Mouse (Mus musculus) spleen, adult 2 months (tissue): ENCODE results near the gene Ptgds.

ENCODE experiments used
- CTCF ChIP-seq: fragments of 200-500 bp; IDR thresholded peaks from 2 replicates; pipeline ENCODE4 v1.5.1; 2011; ENCODE audit warnings: mild to moderate bottlenecking, inconsistent platforms; ENCODE audit not compliant: insufficient read depth, insufficient read length, insufficient replicate concordance; ENCODE audit errors: extremely low read depth
- POLR2A ChIP-seq: fragments of 200-500 bp; IDR thresholded peaks from 2 replicates; pipeline ENCODE4 v1.6.1; 2011; ENCODE audit warnings: low read depth, low read length, inconsistent platforms

GRCm38 (mm10) chr2:25506964-25507363 lies 37.1 kb upstream of the Ptgds start:
- TF ChIP-seq CTCF (peak; percentile 17; the same call in 1 of the 2 replicates), POLR2A (no peak)
